Mouse (Mus musculus) midbrain, embryonic 15.5 days (tissue): ENCODE data around the gene Vmn1r93. TPM values are rescaled to one million over a fixed set of nuclear protein-coding genes. Genes with fewer than 3 reads are reported as not detected.
"Not testable (repeated sequence)": the region's sequence is repeated elsewhere in the genome, so short reads cannot be mapped to it uniquely, and the experiment has no call there.

Source experiments
- ATAC-seq: fragments of 200-750 bp; cut with Nextera tagmentation; replicated peaks from 2 replicates; pipeline ENCODE4 v1.8.0; 2017; ENCODE audit warnings: moderate TSS enrichment
- H3K27ac ChIP-seq: fragments of 300-500 bp; sonication (generic); 2 replicates; pipeline ENCODE4 v1.5.1; 2015; ENCODE audit warnings: mild to moderate bottlenecking, inconsistent platforms
- H3K27me3 ChIP-seq: fragments of 300-500 bp; sonication (generic); replicated peaks from 2 replicates; pipeline ENCODE4 v1.6.1; 2015; ENCODE audit warnings: inconsistent platforms
- H3K36me3 ChIP-seq: fragments of 300-500 bp; sonication (generic); replicated peaks from 2 replicates; pipeline ENCODE4 v1.6.1; 2015; ENCODE audit warnings: inconsistent platforms
- H3K4me1 ChIP-seq: fragments of 300-500 bp; sonication (generic); 2 replicates; pipeline ENCODE4 v1.6.1; 2015; ENCODE audit warnings: inconsistent platforms
- H3K4me2 ChIP-seq: fragments of 300-500 bp; sonication (generic); 2 replicates; pipeline ENCODE4 v1.6.1; 2015; ENCODE audit warnings: inconsistent platforms, mild to moderate bottlenecking, moderate library complexity
- H3K4me3 ChIP-seq: fragments of 300-500 bp; sonication (generic); 2 replicates; pipeline ENCODE4 v1.5.1; 2015; ENCODE audit warnings: mild to moderate bottlenecking, inconsistent platforms
- H3K9ac ChIP-seq: fragments of 300-500 bp; sonication (generic); 2 replicates; pipeline ENCODE4 v1.6.1; 2015; ENCODE audit warnings: mild to moderate bottlenecking, inconsistent platforms
- H3K9me3 ChIP-seq: fragments of 300-500 bp; sonication (generic); 2 replicates; pipeline ENCODE4 v1.6.1; 2016; ENCODE audit warnings: inconsistent platforms
- WGBS: fragments of 180-500 bp; shearing (Covaris S2); methylation state at CpG from one replicate; pipeline ENCODE4 v1.1.7; 2015; ENCODE audit warnings: mixed read lengths; 5-methylcytosine and 5-hydroxymethylcytosine counted together
- polyA plus RNA-seq: library from polyadenylated mRNA; unstranded; fragments of >200 nt; fragmentation: Nextera tagmentation; extraction: Ambion mirVana; gene quantifications from 2 replicates; pipeline ENCODE4 v1.2.1, GENCODE M21; 2015

The Vmn1r93 gene
- polyA plus RNA-seq = not detected in 2 replicates

DNA sequence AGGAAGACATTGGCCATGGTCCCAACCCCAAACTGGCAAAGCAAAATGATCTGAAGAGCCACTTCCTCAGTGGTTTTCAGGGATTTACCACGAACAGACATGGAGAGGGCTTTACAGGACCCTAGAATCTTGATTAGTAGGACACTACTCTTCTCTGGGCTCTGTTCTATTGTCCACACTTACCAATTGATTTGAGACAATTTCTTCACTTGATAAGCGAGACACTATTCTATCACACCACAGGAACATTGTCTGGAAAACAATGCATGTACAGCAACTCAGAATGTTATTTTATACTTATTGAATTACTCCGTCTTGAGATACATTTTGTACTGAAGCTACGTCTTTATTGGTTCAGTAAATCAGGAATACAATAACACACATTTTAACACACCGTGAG, at the start of gene Vmn1r93:
Gene Vmn1r93, minus strand, starts transcription at position 101 of the 400 bp plus-strand sequence.
- not testable (repeated sequence) for H3K9me3 ChIP-seq, H3K9ac ChIP-seq, H3K27ac ChIP-seq, H3K27me3 ChIP-seq, H3K4me1 ChIP-seq, H3K36me3 ChIP-seq, H3K4me2 ChIP-seq, H3K4me3 ChIP-seq, ATAC-seq
- WGBS = no CpG with 5 or more reads among the region's 5 CpGs

DNA sequence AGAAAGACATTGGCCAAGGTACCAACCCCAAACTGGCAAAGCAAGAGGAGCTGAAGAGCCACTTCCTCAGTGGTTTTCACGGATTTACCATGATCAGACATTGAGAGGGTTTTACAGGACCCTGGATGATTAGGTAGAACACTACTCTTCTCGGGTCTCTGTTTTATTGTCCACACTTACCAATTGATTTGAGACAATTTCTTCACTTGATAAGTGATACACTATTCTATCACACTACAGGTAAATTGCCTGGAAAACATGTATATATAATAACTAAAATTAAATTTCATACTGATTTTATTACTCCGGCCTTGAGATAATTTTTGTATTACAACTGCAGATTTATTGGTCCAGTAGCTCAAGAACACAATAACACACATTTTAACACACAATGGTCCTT, 29.4 kb upstream of the Vmn1r93 start, which contains the start of gene Vmn1r94:
Gene Vmn1r94, minus strand, starts transcription at position 101 of the 400 bp plus-strand sequence.
- not testable (repeated sequence) for H3K36me3 ChIP-seq, H3K27me3 ChIP-seq, H3K4me3 ChIP-seq, H3K27ac ChIP-seq, H3K9me3 ChIP-seq, H3K4me1 ChIP-seq, ATAC-seq, H3K4me2 ChIP-seq, H3K9ac ChIP-seq
- no CpG with 5 or more reads among the region's 3 CpGs for WGBS

- not testable (repeated sequence) for H3K9ac ChIP-seq, ATAC-seq, H3K4me2 ChIP-seq, H3K27me3 ChIP-seq, H3K9me3 ChIP-seq, H3K4me1 ChIP-seq, H3K27ac ChIP-seq, H3K4me3 ChIP-seq, H3K36me3 ChIP-seq
- no CpG with 5 or more reads among the region's 2 CpGs for WGBS
Measured at GRCm38 (mm10) chr7:20122479-20122878, 16.4 kb downstream of the Vmn1r93 start, which contains the start of gene Gm16442. TSS of gene Gm16442 (minus strand) at chr7:20122579.

DNA sequence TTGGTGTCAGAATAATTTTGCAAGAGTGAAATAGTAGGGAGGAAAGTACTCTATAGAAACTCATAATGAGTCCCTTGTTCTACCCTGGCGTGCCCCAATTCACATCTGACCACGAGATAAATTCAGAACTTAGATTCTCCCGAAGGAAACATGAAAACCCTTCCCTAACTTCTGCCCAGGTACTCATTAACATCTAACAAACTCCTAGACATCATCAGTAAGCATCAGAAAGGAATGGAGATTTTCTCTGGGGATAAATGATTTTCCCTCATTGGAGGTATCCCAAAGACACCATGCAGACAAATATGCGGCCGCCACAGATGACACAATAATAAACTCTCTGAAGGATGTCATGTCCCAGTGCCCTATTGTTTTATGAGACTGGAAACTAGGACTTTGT, 39.5 kb downstream of the Vmn1r93 start, which contains the start of gene Vmn1r91:
Gene Vmn1r91, plus strand, starts transcription at position 301 of the 400 bp plus-strand sequence.
- WGBS = 80% methylated on average over 5 of the region's 5 CpGs
- not testable (repeated sequence) for H3K4me2 ChIP-seq, H3K9me3 ChIP-seq, H3K27me3 ChIP-seq, ATAC-seq, H3K4me1 ChIP-seq, H3K9ac ChIP-seq, H3K27ac ChIP-seq, H3K36me3 ChIP-seq, H3K4me3 ChIP-seq

Other genes starting within 250 kb of the Vmn1r93 start
- gene Pvr, start 217.9 kb downstream of the Vmn1r93 start, polyA plus RNA-seq = 11.5 and 12.6 TPM in 2 replicates
- not detected in 2 replicates for gene Igsf23, start 188.3 kb downstream of the Vmn1r93 start, polyA plus RNA-seq
- not detected in 2 replicates for gene Ceacam20, start 173.7 kb downstream of the Vmn1r93 start, polyA plus RNA-seq
- gene Nlrp9b, start 147.6 kb downstream of the Vmn1r93 start, polyA plus RNA-seq = not detected in 2 replicates
- gene Vmn1r91, start 39.4 kb downstream of the Vmn1r93 start, polyA plus RNA-seq = not detected in 2 replicates
- gene Gm16442, start 16.5 kb downstream of the Vmn1r93 start, polyA plus RNA-seq = not detected in 2 replicates
- not detected in 2 replicates for gene Vmn1r94, start 29.3 kb upstream of the Vmn1r93 start, polyA plus RNA-seq
- gene Vmn1r95, start 54.6 kb upstream of the Vmn1r93 start, polyA plus RNA-seq = not detected in 2 replicates
- not detected in 2 replicates for gene Gm6164, start 66.5 kb upstream of the Vmn1r93 start, polyA plus RNA-seq
- gene Gm4498, start 94.7 kb upstream of the Vmn1r93 start, polyA plus RNA-seq = not detected in 2 replicates
- gene Gm5890, start 123.7 kb upstream of the Vmn1r93 start, polyA plus RNA-seq = not detected in 2 replicates
- gene Gm4133, start 195.0 kb upstream of the Vmn1r93 start, polyA plus RNA-seq = not detected in 2 replicates
- gene Gm5728, start 236.3 kb upstream of the Vmn1r93 start, polyA plus RNA-seq = not detected in 2 replicates